Mouse (Mus musculus) frontal cortex, postnatal 10 days (tissue): ENCODE results near the gene Lrrc23.

ENCODE experiments used
- DNase-seq, 2 experiments: peaks; one replicate each; pipeline ENCODE4 v3.0.0; 2022; ENCODE audit warnings: low spot score in 2 of 2, mixed read lengths in 1 of 2

Gene Lrrc23

DNA sequence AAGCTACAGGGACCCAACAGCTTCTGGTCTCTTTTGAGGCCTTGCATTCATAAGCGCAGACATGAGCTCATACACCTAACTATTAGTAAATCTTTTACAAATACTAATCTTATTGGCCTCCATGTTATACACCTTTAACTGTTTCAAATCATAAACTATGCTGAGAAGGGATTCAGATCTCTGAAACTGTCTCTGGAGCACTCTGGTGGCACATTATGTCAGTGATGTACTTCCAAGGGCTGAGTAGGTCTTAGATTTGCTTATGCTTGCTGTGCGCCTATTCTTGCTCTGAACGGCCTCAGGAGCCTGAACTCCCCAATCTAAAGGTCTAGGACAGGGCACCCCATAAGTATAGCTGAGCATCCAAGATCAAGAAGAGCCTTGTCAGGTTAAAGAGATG, 37.7 kb downstream of the Lrrc23 start:
- DNase-seq = no peak

DNA sequence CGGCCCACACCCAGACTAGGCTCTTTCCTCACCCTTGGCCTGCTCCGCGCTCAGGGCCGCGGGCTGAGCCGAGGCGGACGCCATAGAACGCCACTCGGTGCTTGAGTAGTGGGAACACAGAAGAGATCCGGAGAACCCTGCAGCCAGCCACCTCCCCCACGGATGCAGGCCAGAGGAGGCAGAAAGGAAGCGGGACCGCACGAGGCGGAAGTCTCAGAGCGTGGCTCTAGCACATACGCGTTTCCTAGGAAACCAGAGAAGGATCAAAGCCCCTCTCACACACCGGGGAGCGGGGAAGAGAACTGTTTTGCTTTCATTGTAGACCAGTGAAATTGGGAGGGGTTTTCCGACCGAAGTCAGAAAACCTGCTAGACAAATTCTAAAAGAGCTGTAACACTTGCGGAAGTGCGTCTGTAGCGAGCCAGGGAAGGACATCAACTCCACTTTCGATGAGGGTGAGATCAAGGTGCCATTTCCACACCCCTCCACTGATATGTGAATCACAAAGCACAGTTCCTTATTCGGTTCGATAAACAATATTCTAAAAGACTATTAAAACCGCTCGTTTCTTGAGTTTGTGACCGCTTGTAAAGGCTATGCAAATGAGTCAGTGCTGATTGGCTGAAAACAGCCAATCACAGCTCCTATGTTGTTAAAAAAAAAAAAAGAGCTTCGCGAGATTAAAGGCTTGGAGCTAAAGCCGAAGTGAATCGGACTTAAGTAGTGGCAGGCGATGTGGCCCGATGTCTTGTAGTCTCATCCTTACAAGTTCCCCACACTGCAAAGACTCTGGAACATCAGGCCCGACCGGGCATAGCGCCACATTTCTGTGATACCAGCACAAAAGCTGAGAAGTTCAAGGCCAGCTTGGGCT, 38.4 kb downstream of the Lrrc23 start, which contains the start of gene Grcc10:
Gene Grcc10, minus strand, starts transcription at position 487 of the 874 bp plus-strand sequence.
- DNase-seq = peak; percentile 89 to 93

- DNase-seq = no peak
These were observed 39.2 kb downstream of the Lrrc23 start for GRCm38 (mm10) chr6:124740211-124740887.

GRCm38 (mm10) chr6:124739231-124739796, 40.2 kb downstream of the Lrrc23 start:
- DNase-seq = no peak

GRCm38 (mm10) chr6:124738511-124739023, 41.0 kb downstream of the Lrrc23 start, which contains the start of gene Ptpn6:
TSS of gene Ptpn6 (minus strand) at chr6:124738714.
- DNase-seq = no peak

DNA sequence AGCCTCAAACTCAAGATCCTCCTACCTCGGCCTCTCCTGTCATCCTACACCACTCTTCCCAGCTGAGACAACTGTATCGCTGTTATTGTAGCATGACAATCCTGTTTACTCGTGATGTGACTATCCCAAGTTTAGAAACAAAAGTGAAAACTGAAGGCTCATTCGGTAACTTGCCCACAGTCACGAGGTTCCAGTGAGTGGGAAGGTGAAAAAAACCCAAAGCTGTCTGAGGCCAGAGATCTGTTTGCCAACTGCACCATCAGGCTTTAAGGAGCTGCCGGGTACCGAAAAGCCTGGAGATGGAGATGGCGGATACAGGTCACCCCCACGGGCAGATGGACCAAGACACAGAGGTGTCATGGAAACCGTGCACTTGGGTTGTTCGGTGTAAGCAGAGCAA, 42.5 kb downstream of the Lrrc23 start:
- DNase-seq = no peak

GRCm38 (mm10) chr6:124734417-124734816, 45.1 kb downstream of the Lrrc23 start:
- DNase-seq = no peak

- DNase-seq = no peak
These were observed 46.8 kb downstream of the Lrrc23 start for GRCm38 (mm10) chr6:124732476-124733370.

GRCm38 (mm10) chr6:124731038-124731437, 48.5 kb downstream of the Lrrc23 start:
- DNase-seq = no peak

GRCm38 (mm10) chr6:124729850-124730705, 49.4 kb downstream of the Lrrc23 start:
- DNase-seq = no peak

DNA sequence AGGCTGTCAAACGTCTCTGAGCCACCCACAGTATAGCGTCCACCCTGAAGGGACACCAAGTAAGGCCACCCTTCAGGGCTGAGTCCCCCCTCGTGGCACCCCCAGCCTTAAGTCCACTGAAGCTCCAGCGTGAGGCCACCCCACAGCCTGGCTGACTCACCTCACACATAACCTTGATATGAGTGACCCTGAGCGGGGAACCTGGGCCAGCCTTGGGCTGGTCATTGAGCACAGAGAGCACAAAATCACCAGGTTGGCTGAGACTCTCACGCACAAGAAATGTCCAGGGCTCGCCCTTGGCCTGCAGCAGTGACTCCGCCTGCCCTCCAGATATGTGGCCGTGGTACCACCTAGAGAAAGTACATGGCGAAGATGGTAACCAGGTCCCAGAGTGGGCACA, 50.9 kb downstream of the Lrrc23 start:
- DNase-seq = no peak

- no peak for DNase-seq
These were observed 55.1 kb downstream of the Lrrc23 start for GRCm38 (mm10) chr6:124724472-124724871.

GRCm38 (mm10) chr6:124723541-124723940, 56.0 kb downstream of the Lrrc23 start:
- no peak for DNase-seq

GRCm38 (mm10) chr6:124722876-124723473, 56.6 kb downstream of the Lrrc23 start:
- no peak for DNase-seq

DNA sequence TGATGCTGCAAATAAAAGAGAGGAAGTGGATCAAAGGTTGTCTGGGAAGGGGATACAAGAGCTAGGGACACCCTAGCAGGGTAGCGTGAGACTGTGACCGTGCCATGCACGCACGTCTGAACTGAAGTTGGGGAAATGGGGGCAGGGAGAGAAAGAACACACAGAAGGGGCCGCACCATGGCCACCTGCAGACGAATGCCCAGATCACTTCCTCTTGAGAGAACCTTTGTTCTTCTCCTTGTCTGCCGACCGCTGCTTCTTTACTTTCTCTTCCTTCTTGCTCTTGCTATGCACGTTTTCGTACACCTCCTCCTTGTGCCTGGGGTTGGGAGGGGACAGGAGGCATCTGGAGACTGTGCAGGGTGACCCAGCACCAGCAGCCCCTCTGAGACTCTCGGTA, 58.6 kb downstream of the Lrrc23 start:
- DNase-seq = no peak
